Mouse (Mus musculus) forebrain, embryonic 16.5 days (tissue): ENCODE measurements around the gene Dnajc3. TPM values are rescaled to one million over a fixed set of nuclear protein-coding genes. Genes with fewer than 3 reads are reported as not detected.

Experiments
- ATAC-seq: fragments of 200-750 bp; cut with Nextera tagmentation; 2 replicates; pipeline ENCODE4 v1.8.0; 2017; ENCODE audit warnings: mild to moderate bottlenecking, moderate library complexity
- H3K27ac ChIP-seq: fragments of 300-500 bp; sonication (generic); 2 replicates; pipeline ENCODE4 v1.5.1; 2014; ENCODE audit warnings: low read length, control low read depth
- H3K27me3 ChIP-seq: fragments of 300-500 bp; sonication (generic); replicated peaks from 2 replicates; pipeline ENCODE4 v1.6.1; 2014; ENCODE audit warnings: low read length; ENCODE audit not compliant: control insufficient read depth, insufficient read depth
- H3K36me3 ChIP-seq: fragments of 300-500 bp; sonication (generic); 2 replicates; pipeline ENCODE4 v1.6.1; 2014; ENCODE audit not compliant: control insufficient read depth, insufficient read depth
- H3K4me1 ChIP-seq: fragments of 300-500 bp; sonication (generic); replicated peaks from 2 replicates; pipeline ENCODE4 v1.6.1; 2014; ENCODE audit warnings: low read length; ENCODE audit not compliant: control insufficient read depth, insufficient read depth
- H3K4me2 ChIP-seq: fragments of 300-500 bp; sonication (generic); 2 replicates; pipeline ENCODE4 v1.6.1; 2014; ENCODE audit warnings: mild to moderate bottlenecking, low read length, control low read depth
- H3K4me3 ChIP-seq: fragments of 300-500 bp; sonication (generic); replicated peaks from 2 replicates; pipeline ENCODE4 v1.5.1; 2014; ENCODE audit warnings: mild to moderate bottlenecking, low read length, control low read depth
- H3K9ac ChIP-seq: fragments of 300-500 bp; sonication (generic); replicated peaks from 2 replicates; pipeline ENCODE4 v1.6.1; 2014; ENCODE audit warnings: low read depth, low read length, control low read depth
- H3K9me3 ChIP-seq: fragments of 300-500 bp; sonication (generic); 2 replicates; pipeline ENCODE4 v1.6.1; 2016; ENCODE audit warnings: low read length; ENCODE audit not compliant: control insufficient read depth
- WGBS: fragments of 180-500 bp; shearing (Covaris S2); extraction: QIAGEN DNeasy Blood & Tissue Kit; methylation state at CpG from one replicate; pipeline ENCODE4 v1.1.7; 2014; 5-methylcytosine and 5-hydroxymethylcytosine counted together
- polyA plus RNA-seq: library from polyadenylated mRNA; unstranded; fragments of >200 nt; fragmentation: Nextera tagmentation; extraction: Ambion mirVana; gene quantifications from 2 replicates; pipeline ENCODE4 v1.2.1, GENCODE M21; 2015

Dnajc3 gene
- polyA plus RNA-seq, 1 experiment from 2014 or later: 19.4 TPM

DNA sequence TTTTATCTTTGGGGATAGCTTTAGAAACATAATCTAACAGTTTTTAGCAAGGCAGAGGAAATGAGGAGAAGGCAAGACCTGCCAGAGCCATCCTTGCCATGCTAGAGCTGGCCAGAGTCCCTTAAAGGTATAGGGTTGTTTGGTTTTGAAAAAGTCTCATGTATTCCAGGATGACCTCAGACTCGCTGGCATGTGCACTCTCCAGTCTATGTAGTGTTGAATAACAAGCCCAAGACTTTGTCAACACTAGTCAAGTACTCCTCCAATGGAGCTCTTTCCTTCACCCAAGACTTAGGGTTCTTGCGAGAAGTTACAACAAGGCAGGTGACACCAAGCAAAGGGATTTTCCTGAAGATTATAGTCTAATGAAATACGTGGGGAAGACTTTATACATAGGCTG, 9.2 kb upstream of the Dnajc3 start:
- no peaks in the 10 kb centered on the region for H3K27me3 ChIP-seq
- H3K4me3 ChIP-seq: no peak overlapping the region
- no peaks in the 10 kb centered on the region for H3K36me3 ChIP-seq
- no peak overlapping the region for H3K27ac ChIP-seq
- H3K9me3 ChIP-seq: no peaks in the 10 kb centered on the region
- peaks cover 16% of the 10 kb centered on the region for H3K4me1 ChIP-seq
- ATAC-seq: no peak
- no peak overlapping the region for H3K9ac ChIP-seq
- 81% methylated on average over 3 of the region's 3 CpGs for WGBS
- no peak overlapping the region for H3K4me2 ChIP-seq

DNA sequence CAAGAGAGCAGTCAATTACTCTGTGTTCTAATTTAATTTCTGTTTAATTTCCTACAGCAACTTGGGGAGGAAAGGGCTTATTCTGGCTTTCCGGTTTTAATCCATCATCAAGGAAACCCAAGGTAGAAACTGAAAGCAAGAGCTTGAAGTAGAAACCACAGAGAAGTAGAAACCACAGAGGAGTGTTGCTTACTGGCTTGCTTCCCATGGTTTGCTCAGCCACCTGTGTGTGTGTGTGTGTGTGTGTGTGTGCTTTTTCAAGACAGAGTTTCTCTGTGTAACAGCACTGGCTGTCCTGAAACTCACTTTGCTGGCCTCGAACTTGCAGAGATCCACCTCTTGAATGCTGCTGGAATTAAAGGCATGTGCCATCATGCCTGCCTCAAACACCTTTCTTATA, 8.0 kb upstream of the Dnajc3 start:
- no peak overlapping the region for H3K4me3 ChIP-seq
- no peak overlapping the region for H3K27ac ChIP-seq
- H3K36me3 ChIP-seq: no peaks in the 10 kb centered on the region
- no peak overlapping the region for H3K9ac ChIP-seq
- no peaks in the 10 kb centered on the region for H3K9me3 ChIP-seq
- ATAC-seq: no peak
- H3K4me1 ChIP-seq: peaks cover 6% of the 10 kb centered on the region
- WGBS: 81% methylated on average over 2 of the region's 2 CpGs
- H3K27me3 ChIP-seq: no peaks in the 10 kb centered on the region
- no peak overlapping the region for H3K4me2 ChIP-seq

- H3K4me2 ChIP-seq: no peak overlapping the region
- H3K36me3 ChIP-seq: no peaks in the 10 kb centered on the region
- no peak for ATAC-seq
- H3K27me3 ChIP-seq: no peaks in the 10 kb centered on the region
- peaks cover 2% of the 10 kb centered on the region for H3K4me1 ChIP-seq
- H3K9me3 ChIP-seq: no peaks in the 10 kb centered on the region
- no peak overlapping the region for H3K27ac ChIP-seq
- 81% methylated on average over 2 of the region's 2 CpGs for WGBS
- H3K9ac ChIP-seq: no peak overlapping the region
- H3K4me3 ChIP-seq: no peak overlapping the region
Measured at GRCm38 (mm10) chr14:118930777-118931176, 7.0 kb upstream of the Dnajc3 start.

DNA sequence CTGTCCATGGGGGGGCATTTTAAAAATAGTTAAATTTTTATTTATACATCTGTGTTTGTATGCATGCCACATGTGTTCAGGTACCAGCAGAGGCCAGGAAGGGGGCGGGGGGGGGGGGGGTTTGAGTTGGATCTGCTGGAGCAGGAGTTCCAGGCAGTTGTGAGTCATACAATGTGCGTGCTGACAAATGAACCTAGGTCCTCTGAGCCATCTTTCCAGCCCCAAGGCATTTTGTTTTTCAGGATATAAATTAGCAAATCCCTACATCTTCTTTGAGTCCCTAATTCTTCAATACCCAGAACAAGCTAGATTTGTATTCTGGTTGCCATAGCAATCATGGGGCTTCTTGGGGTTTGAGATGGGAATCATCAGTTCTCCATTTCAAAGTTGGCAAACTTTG, 6.6 kb upstream of the Dnajc3 start:
- Histone ChIP-seq H3K9ac (no peak overlapping the region), H3K27ac (no peak overlapping the region), H3K4me3 (no peak overlapping the region), H3K9me3 (no peaks in the 10 kb centered on the region), H3K4me1 (no peaks in the 10 kb centered on the region), H3K36me3 (no peaks in the 10 kb centered on the region), H3K27me3 (no peaks in the 10 kb centered on the region), H3K4me2 (no peak overlapping the region)
- ATAC-seq: no peak
- 68% methylated on average over 2 of the region's 2 CpGs for WGBS

- no peak for ATAC-seq
- Histone ChIP-seq H3K27ac (no peak overlapping the region), H3K9ac (no peak overlapping the region), H3K9me3 (no peaks in the 10 kb centered on the region), H3K4me2 (no peak overlapping the region), H3K4me3 (no peak overlapping the region), H3K27me3 (no peaks in the 10 kb centered on the region), H3K36me3 (no peaks in the 10 kb centered on the region), H3K4me1 (peaks cover 6% of the 10 kb centered on the region)
- 69% methylated on average over 8 of the region's 8 CpGs for WGBS
Measured at GRCm38 (mm10) chr14:118932956-118933355, 4.8 kb upstream of the Dnajc3 start.

- ATAC-seq: no peak
- H3K27ac ChIP-seq: no peak overlapping the region
- no peaks in the 10 kb centered on the region for H3K9me3 ChIP-seq
- no peak overlapping the region for H3K4me2 ChIP-seq
- H3K36me3 ChIP-seq: no peaks in the 10 kb centered on the region
- 93% methylated on average over 9 of the region's 9 CpGs for WGBS
- H3K9ac ChIP-seq: no peak overlapping the region
- no peaks in the 10 kb centered on the region for H3K27me3 ChIP-seq
- H3K4me1 ChIP-seq: peaks cover 11% of the 10 kb centered on the region
- H3K4me3 ChIP-seq: no peak overlapping the region
Measured at GRCm38 (mm10) chr14:118934686-118935085, 3.1 kb upstream of the Dnajc3 start.

DNA sequence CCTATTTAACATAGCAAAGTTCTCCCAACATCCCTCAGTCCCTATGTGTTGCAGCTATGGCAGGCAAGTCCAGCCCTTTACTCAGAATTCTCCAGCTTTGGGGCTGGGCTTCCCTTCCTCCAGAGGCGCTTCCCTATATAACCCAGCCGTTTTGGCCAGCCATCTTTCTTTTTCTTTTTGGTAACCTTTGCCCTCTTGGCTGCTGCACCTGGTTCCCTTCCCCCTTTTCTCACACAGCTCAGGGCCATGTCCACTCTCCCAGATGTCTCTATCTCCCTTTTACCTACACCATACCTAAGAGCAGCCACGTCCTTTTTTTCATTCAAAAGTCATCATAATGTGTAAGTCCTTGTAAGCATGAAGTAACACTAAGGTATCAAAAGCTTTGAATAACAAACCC, 1.5 kb upstream of the Dnajc3 start:
- WGBS: 69% methylated on average over 3 of the region's 3 CpGs
- Histone ChIP-seq H3K36me3 (no peaks in the 10 kb centered on the region), H3K27ac (no peak overlapping the region), H3K9me3 (no peaks in the 10 kb centered on the region), H3K4me1 (peaks cover 11% of the 10 kb centered on the region), H3K9ac (no peak overlapping the region), H3K4me2 (no peak overlapping the region), H3K4me3 (no peak overlapping the region), H3K27me3 (no peaks in the 10 kb centered on the region)
- no peak for ATAC-seq

GRCm38 (mm10) chr14:118936952-118937351, 824 bp upstream of the Dnajc3 start:
- Histone ChIP-seq H3K4me1 (peaks cover 11% of the 10 kb centered on the region), H3K9ac (peak overlapping the region; percentile 78), H3K27me3 (no peaks in the 10 kb centered on the region), H3K4me2 (peak overlapping the region; percentile 89), H3K9me3 (no peaks in the 10 kb centered on the region), H3K4me3 (peak overlapping the region; percentile 98), H3K27ac (no peak overlapping the region), H3K36me3 (no peaks in the 10 kb centered on the region)
- no peak for ATAC-seq
- 35% methylated on average over 4 of the region's 4 CpGs for WGBS

- H3K27ac ChIP-seq: no peak overlapping the region
- no peaks in the 10 kb centered on the region for H3K27me3 ChIP-seq
- peak overlapping the region; percentile 98 for H3K4me3 ChIP-seq
- ATAC-seq: no peak
- H3K9me3 ChIP-seq: no peaks in the 10 kb centered on the region
- H3K4me2 ChIP-seq: peak overlapping the region; percentile 59
- no peaks in the 10 kb centered on the region for H3K36me3 ChIP-seq
- H3K9ac ChIP-seq: peak overlapping the region; percentile 95
- peaks cover 13% of the 10 kb centered on the region for H3K4me1 ChIP-seq
- WGBS: 2% methylated on average over 7 of the region's 7 CpGs
Measured at GRCm38 (mm10) chr14:118938551-118938950, 775 bp downstream of the Dnajc3 start.

- H3K4me2 ChIP-seq: no peak overlapping the region
- no peak overlapping the region for H3K27ac ChIP-seq
- H3K36me3 ChIP-seq: no peaks in the 10 kb centered on the region
- H3K4me3 ChIP-seq: no peak overlapping the region
- no peak overlapping the region for H3K9ac ChIP-seq
- WGBS: 75% methylated on average over 4 of the region's 4 CpGs
- peaks cover 13% of the 10 kb centered on the region for H3K4me1 ChIP-seq
- ATAC-seq: no peak
- H3K27me3 ChIP-seq: no peaks in the 10 kb centered on the region
- H3K9me3 ChIP-seq: no peaks in the 10 kb centered on the region
Measured at GRCm38 (mm10) chr14:118940796-118941495, 3.2 kb downstream of the Dnajc3 start.
